Mouse (Mus musculus): ENCODE data around the gene Gm21761. TPM values are rescaled to one million over a fixed set of nuclear protein-coding genes. Genes with fewer than 3 reads are reported as not detected.

Gene Gm21761
- not detected in 2 replicates for polyA plus RNA-seq (2012; rRNA removed)

GRCm38 (mm10) chr13:119929172-119929571 lies at the start of gene Gm21761:
Gene Gm21761 (minus strand): TSS chr13:119929272.

GRCm38 (mm10) chr13:119950706-119951105 lies 21.6 kb upstream of the Gm21761 start, which contains the start of gene B020031M17Rik:
Gene B020031M17Rik (minus strand): TSS chr13:119950806.

GRCm38 (mm10) chr13:119894685-119895084 lies 34.4 kb downstream of the Gm21761 start, which contains the start of gene Tcstv1:
Gene Tcstv1 (minus strand): TSS chr13:119894785.

Other genes starting within 250 kb of the Gm21761 start
- 260 and 277 TPM in 2 replicates for gene Hmgcs1, start 238.9 kb downstream of the Gm21761 start, polyA plus RNA-seq (2012; rRNA removed)
- 2.2 and 2.4 TPM in 2 replicates for gene Nim1k, start 173.4 kb downstream of the Gm21761 start, polyA plus RNA-seq (2012; rRNA removed)
- gene Zfp131, start 138.4 kb downstream of the Gm21761 start, polyA plus RNA-seq (2012; rRNA removed): 34.3 and 40.4 TPM in 2 replicates
- not detected in 2 replicates for gene AF067063, start 99.1 kb downstream of the Gm21761 start, polyA plus RNA-seq (2012; rRNA removed)
- not detected in 2 replicates for gene D13Ertd608e, start 93.3 kb downstream of the Gm21761 start, polyA plus RNA-seq (2012; rRNA removed)
- not detected in 2 replicates for gene Tcstv1, start 34.5 kb downstream of the Gm21761 start, polyA plus RNA-seq (2012; rRNA removed)
- not detected in 2 replicates for gene B020031M17Rik, start 21.5 kb upstream of the Gm21761 start, polyA plus RNA-seq (2012; rRNA removed)
- gene Gm36079, start 97.7 kb upstream of the Gm21761 start, polyA plus RNA-seq (2012; rRNA removed): not detected in 2 replicates
- gene Gm21188, start 122.9 kb upstream of the Gm21761 start, polyA plus RNA-seq (2012; rRNA removed): 0.06 TPM in 2 replicates
- gene Gm20767, start 211.0 kb upstream of the Gm21761 start, polyA plus RNA-seq (2012; rRNA removed): not detected in 2 replicates
- gene Gm21818, start 243.2 kb upstream of the Gm21761 start, polyA plus RNA-seq (2012; rRNA removed): not detected in 2 replicates

All from central nervous system, embryonic 14 days (tissue).